Mouse (Mus musculus): Measurements from ENCODE around the gene Mcm3ap.

GRCm38 (mm10) chr10:76551556-76551955 is 82.8 kb downstream of the Mcm3ap start:
- no peak for TF ChIP-seq GATA1 (IDR thresholded peaks at IDR 0.05; ENCODE audit: borderline replicate concordance, low read length)
- no peak for TF ChIP-seq CTCF (IDR thresholded peaks at IDR 0.05; ENCODE audit: low read depth, low read length)
